ENCODE assay signal across 14 mouse cellular contexts in the genomic region with DNA sequence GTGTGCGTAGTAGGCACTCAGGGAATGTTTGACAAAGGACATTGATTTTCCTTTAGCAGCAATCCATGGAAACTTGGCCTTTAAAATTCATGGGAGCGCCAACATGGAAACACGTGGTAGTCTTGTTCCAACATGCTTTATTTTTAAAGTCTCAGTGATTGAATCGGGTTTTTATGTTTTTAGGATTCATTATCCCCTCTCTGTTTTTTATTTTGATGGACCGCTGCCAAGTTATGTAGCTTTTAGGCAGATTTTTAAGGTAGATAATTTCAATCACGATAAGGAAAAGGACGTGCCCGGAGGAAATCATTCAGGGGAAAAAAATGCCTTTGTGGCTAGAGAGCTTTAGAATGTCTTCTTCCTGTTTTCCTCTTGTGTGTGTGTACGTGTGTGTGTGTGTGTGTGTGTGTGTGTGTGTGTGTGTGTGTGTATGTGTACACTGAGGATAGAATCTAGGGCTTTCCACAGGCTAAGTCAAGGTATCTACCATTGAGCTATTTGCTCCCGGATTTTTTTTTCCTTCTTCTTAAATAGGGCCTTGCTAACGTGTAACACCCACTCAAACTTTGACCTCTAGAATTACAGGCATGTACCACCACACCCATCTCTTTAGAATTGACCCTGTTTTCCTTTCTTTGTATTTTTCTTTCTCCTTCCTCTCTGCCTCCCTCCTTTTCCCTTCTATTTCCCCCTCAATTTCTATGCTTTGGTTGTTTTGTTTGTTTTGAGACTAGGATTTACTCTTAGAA. TPM values are rescaled to one million over a fixed set of nuclear protein-coding genes. Genes with fewer than 3 reads are reported as not detected.
DNase-seq lines count a peak whose midpoint lies in the region; ATAC-seq and TF ChIP-seq lines count a peak whose summit lies in the region.
"Had no signal": no experiment of that assay in that cellular context is flagged by ENCODE, and none has a peak within 500 bp of the region (broad histone marks: within the 10 kb centered on the region; RNA-seq: fewer than 3 reads in every experiment).

No protein-coding gene starts in this region.

- H3K79me2 ChIP-seq in heart, adult 2 months (replicated peaks; ENCODE audit: control insufficient read depth, insufficient read depth, low read length), result peaks cover 6% of the 10 kb centered on the region; the same call in 1 of the 2 replicates

- H3K36me3 ChIP-seq in heart, adult 2 months (ENCODE audit: control insufficient read depth, insufficient read depth, low read length), result peaks cover 12% of the 10 kb centered on the region
- no peaks in the 10 kb centered on the region for H3K36me3 ChIP-seq in heart, embryonic 11.5 days (ENCODE audit: control insufficient read depth, insufficient read depth, low read length)
- H3K36me3 ChIP-seq in lung, postnatal 0 days (ENCODE audit: insufficient read depth, low read length), result no peaks in the 10 kb centered on the region
- no peaks in the 10 kb centered on the region for H3K36me3 ChIP-seq in kidney, postnatal 0 days (ENCODE audit: insufficient read depth, low read length)
- no peaks in the 10 kb centered on the region for H3K36me3 ChIP-seq in hindbrain, embryonic 16.5 days (ENCODE audit: control insufficient read depth, insufficient read depth, low read length)
- H3K36me3 ChIP-seq: midbrain, embryonic 15.5 days; neural tube, embryonic 15.5 days had no signal

- H3K4me3 ChIP-seq in heart, adult 2 months, result no peak overlapping the region
- H3K4me3 ChIP-seq in heart, embryonic 11.5 days (ENCODE audit: low read depth, low read length), result no peak overlapping the region
- no peak overlapping the region for H3K4me3 ChIP-seq in lung, postnatal 0 days (ENCODE audit: low read depth, low read length)
- H3K4me3 ChIP-seq in kidney, postnatal 0 days (replicated peaks; ENCODE audit: low read depth, low read length), result no peak overlapping the region
- no peak overlapping the region for H3K4me3 ChIP-seq in hindbrain, embryonic 16.5 days (ENCODE audit: low read length)
- H3K4me3 ChIP-seq: midbrain, embryonic 15.5 days; neural tube, embryonic 15.5 days had no signal

- no peak overlapping the region for H3K9ac ChIP-seq in heart, adult 2 months (ENCODE audit: low read depth, low read length)
- no peak overlapping the region for H3K9ac ChIP-seq in heart, embryonic 11.5 days (ENCODE audit: low read depth, low read length)
- no peak overlapping the region for H3K9ac ChIP-seq in lung, postnatal 0 days (replicated peaks; ENCODE audit: low read depth)
- H3K9ac ChIP-seq in kidney, postnatal 0 days (ENCODE audit: low read depth, low read length), result no peak overlapping the region
- no peak overlapping the region for H3K9ac ChIP-seq in hindbrain, embryonic 16.5 days (ENCODE audit: low read depth, low read length)
- H3K9ac ChIP-seq: midbrain, embryonic 15.5 days; neural tube, embryonic 15.5 days had no signal

- no peak for TF ChIP-seq POLR2A in heart, adult 2 months (IDR thresholded peaks at IDR 0.05; ENCODE audit: insufficient read depth, low read depth, low read length)

- H3K9me3 ChIP-seq in heart, embryonic 11.5 days (replicated peaks; ENCODE audit: control insufficient read depth, low read length), result no peaks in the 10 kb centered on the region
- H3K9me3 ChIP-seq in lung, postnatal 0 days (ENCODE audit: low read length), result no peaks in the 10 kb centered on the region
- H3K9me3 ChIP-seq in kidney, postnatal 0 days (replicated peaks; ENCODE audit: low read length), result no peaks in the 10 kb centered on the region
- no peaks in the 10 kb centered on the region for H3K9me3 ChIP-seq in hindbrain, embryonic 16.5 days (ENCODE audit: control insufficient read depth, low read length)
- H3K9me3 ChIP-seq: midbrain, embryonic 15.5 days; neural tube, embryonic 15.5 days had no signal

- no peak for ATAC-seq in heart, embryonic 11.5 days (replicated peaks; ENCODE audit: insufficient number of reproducible peaks, low FRiP score, low TSS enrichment)
- ATAC-seq in lung, postnatal 0 days, result no peak
- ATAC-seq in kidney, postnatal 0 days (replicated peaks; ENCODE audit: low FRiP score, low read depth), result no peak
- no peak for ATAC-seq in hindbrain, embryonic 16.5 days
- ATAC-seq: midbrain, embryonic 15.5 days; Patski had no signal

- no peaks in the 10 kb centered on the region for H3K27me3 ChIP-seq in heart, adult 2 months (ENCODE audit: control insufficient read depth, insufficient read depth, low read length)
- H3K27me3 ChIP-seq in heart, embryonic 11.5 days (ENCODE audit: control insufficient read depth, insufficient read depth, low read length), result no peaks in the 10 kb centered on the region
- H3K27me3 ChIP-seq in lung, postnatal 0 days (replicated peaks; ENCODE audit: insufficient read depth, low read length), result no peaks in the 10 kb centered on the region
- no peaks in the 10 kb centered on the region for H3K27me3 ChIP-seq in kidney, postnatal 0 days (ENCODE audit: insufficient read depth, low read length)
- H3K27me3 ChIP-seq in hindbrain, embryonic 16.5 days (replicated peaks; ENCODE audit: control insufficient read depth, insufficient read depth, low read length), result no peaks in the 10 kb centered on the region
- H3K27me3 ChIP-seq: midbrain, embryonic 15.5 days; neural tube, embryonic 15.5 days; Patski had no signal

- peaks cover 18% of the 10 kb centered on the region for H3K4me1 ChIP-seq in heart, adult 2 months (ENCODE audit: control insufficient read depth, insufficient read depth, low read length)
- H3K4me1 ChIP-seq in heart, embryonic 11.5 days (ENCODE audit: control insufficient read depth, insufficient read depth, low read length), result 0 out of 2 replicates have a peak, but pooled peaks cover 2% of the 10 kb centered on the region
- peaks cover 16% of the 10 kb centered on the region for H3K4me1 ChIP-seq in lung, postnatal 0 days (ENCODE audit: insufficient read depth, low read depth, low read length)
- 0 out of 2 replicates have a peak, but pooled peaks cover 3% of the 10 kb centered on the region for H3K4me1 ChIP-seq in kidney, postnatal 0 days (replicated peaks; ENCODE audit: insufficient read depth, low read length)
- no peaks in the 10 kb centered on the region for H3K4me1 ChIP-seq in hindbrain, embryonic 16.5 days (ENCODE audit: control insufficient read depth, insufficient read depth, low read depth, low read length)
- H3K4me1 ChIP-seq: midbrain, embryonic 15.5 days had no signal

- no peak for TF ChIP-seq EP300 in heart, adult 2 months (IDR thresholded peaks at IDR 0.05; ENCODE audit: insufficient read depth, low read depth, low read length)
- TF ChIP-seq EP300 in lung, postnatal 0 days (IDR thresholded peaks at IDR 0.05), result 0 out of 2 replicates have a peak, but pooled peaks have one; percentile 6

- DNase-seq in heart, adult 2 months, result no peak
- no peak for DNase-seq in lung, postnatal 0 days (ENCODE audit: low spot score)
- no peak for DNase-seq in lung, postnatal 14 days
- peak; percentile 20 for DNase-seq in kidney, postnatal 0 days (ENCODE audit: low spot score)
- no peak for DNase-seq in adrenal gland, adult 18-20 months (ENCODE audit: low spot score in 2 of 2)
- DNase-seq in layer of hippocampus, adult 11-12 months (ENCODE audit: low spot score), result no peak
- DNase-seq: adrenal gland, postnatal 25 days; lung, postnatal 10 days; right cerebral cortex, postnatal 14 days had no signal

- intact Hi-C loops in heart, adult 2 months (cut with DNase I), result no loop called here

- H3K27ac ChIP-seq in heart, adult 2 months, result peak overlapping the region; percentile 67
- H3K27ac ChIP-seq in heart, embryonic 11.5 days (ENCODE audit: low read depth, low read length), result no peak overlapping the region
- peak overlapping the region; percentile 60; the same call in 1 of the 2 replicates for H3K27ac ChIP-seq in lung, postnatal 0 days (ENCODE audit: low read length)
- H3K27ac ChIP-seq in kidney, postnatal 0 days, result no peak overlapping the region
- H3K27ac ChIP-seq in hindbrain, embryonic 16.5 days (ENCODE audit: low read depth, low read length), result no peak overlapping the region
- H3K27ac ChIP-seq: midbrain, embryonic 15.5 days; neural tube, embryonic 15.5 days had no signal

- no peak overlapping the region for H3K4me2 ChIP-seq in heart, embryonic 11.5 days
- no peak overlapping the region for H3K4me2 ChIP-seq in lung, postnatal 0 days (replicated peaks; ENCODE audit: low read depth, low read length)
- no peak overlapping the region for H3K4me2 ChIP-seq in kidney, postnatal 0 days (ENCODE audit: low read length)
- H3K4me2 ChIP-seq in hindbrain, embryonic 16.5 days (ENCODE audit: low read length), result no peak overlapping the region
- H3K4me2 ChIP-seq: midbrain, embryonic 15.5 days; neural tube, embryonic 15.5 days had no signal

- 33% methylated on average over 11 of the region's 11 CpGs for WGBS in heart, adult 2 months
- WGBS in heart, embryonic 11.5 days (ENCODE audit: insufficient replicate concordance), result 72% methylated on average over 11 of the region's 11 CpGs
- WGBS in lung, postnatal 0 days, result 49% methylated on average over 11 of the region's 11 CpGs
- 49% methylated on average over 11 of the region's 11 CpGs for WGBS in kidney, postnatal 0 days
- WGBS in hindbrain, embryonic 16.5 days, result 84% methylated on average over 11 of the region's 11 CpGs

- TF ChIP-seq CTCF in heart, adult 2 months (IDR thresholded peaks at IDR 0.05), result no peak
- no peak for TF ChIP-seq CTCF in lung, postnatal 0 days (IDR thresholded peaks at IDR 0.05)
- no peak for TF ChIP-seq CTCF in kidney, postnatal 0 days (IDR thresholded peaks at IDR 0.05; ENCODE audit: low read depth)

RNA-seq across cellular contexts. Expression of gene Cnst, which starts 13.4 kb away (rescaled TPM):
- 10 to 100 TPM; 46.7 to 48.8 TPM for total RNA-seq in heart, adult 2 months (2021)
- polyA plus RNA-seq in heart, adult 2 months (2012; rRNA removed), result 23.4 and 45.9 TPM in 2 replicates
- polyA plus RNA-seq in heart, embryonic 11.5 days (2014; fragmentation: Nextera tagmentation; extraction: Ambion mirVana), result 13.2 and 17.1 TPM in 2 replicates
- polyA plus RNA-seq in lung, postnatal 0 days (2015; fragmentation: Nextera tagmentation; extraction: Ambion mirVana), result 13.8 and 16.8 TPM in 2 replicates
- polyA plus RNA-seq in kidney, postnatal 0 days (2015; fragmentation: Nextera tagmentation; extraction: Ambion mirVana), result 9.7 and 11.2 TPM in 2 replicates
- 25.1 and 30.0 TPM in 2 replicates for polyA plus RNA-seq in hindbrain, embryonic 16.5 days (2015; fragmentation: Nextera tagmentation; extraction: Ambion mirVana)
- total RNA-seq in adrenal gland, adult 18-20 months (2021), result 10 to 100 TPM; 26.0 to 30.7 TPM

RNA-seq across cellular contexts. Expression of gene Tfb2m, which starts 13.6 kb away (rescaled TPM):
- 10 to 100 TPM; 51.3 to 58.3 TPM for total RNA-seq in heart, adult 2 months (2021)
- polyA plus RNA-seq in heart, adult 2 months (2012; rRNA removed), result 19.2 and 33.6 TPM in 2 replicates
- 20.7 and 30.6 TPM in 2 replicates for polyA plus RNA-seq in heart, embryonic 11.5 days (2014; fragmentation: Nextera tagmentation; extraction: Ambion mirVana)
- polyA plus RNA-seq in lung, postnatal 0 days (2015; fragmentation: Nextera tagmentation; extraction: Ambion mirVana), result 22.3 and 26.1 TPM in 2 replicates
- 38.9 and 40.7 TPM in 2 replicates for polyA plus RNA-seq in kidney, postnatal 0 days (2015; fragmentation: Nextera tagmentation; extraction: Ambion mirVana)
- 28.2 and 31.5 TPM in 2 replicates for polyA plus RNA-seq in hindbrain, embryonic 16.5 days (2015; fragmentation: Nextera tagmentation; extraction: Ambion mirVana)
- total RNA-seq in adrenal gland, adult 18-20 months (2021), result 10 to 100 TPM; 46.1 to 46.9 TPM

RNA-seq across cellular contexts. Expression of gene Smyd3, which starts 41.8 kb away (rescaled TPM):
- 1 to 10 TPM; 7.6 to 8.1 TPM for total RNA-seq in heart, adult 2 months (2021)
- 2.7 and 4.2 TPM in 2 replicates for polyA plus RNA-seq in heart, adult 2 months (2012; rRNA removed)
- polyA plus RNA-seq in heart, embryonic 11.5 days (2014; fragmentation: Nextera tagmentation; extraction: Ambion mirVana), result 12.2 and 12.6 TPM in 2 replicates
- polyA plus RNA-seq in lung, postnatal 0 days (2015; fragmentation: Nextera tagmentation; extraction: Ambion mirVana), result 5.8 and 6.5 TPM in 2 replicates
- 18.3 and 20.5 TPM in 2 replicates for polyA plus RNA-seq in kidney, postnatal 0 days (2015; fragmentation: Nextera tagmentation; extraction: Ambion mirVana)
- 28.3 and 28.5 TPM in 2 replicates for polyA plus RNA-seq in hindbrain, embryonic 16.5 days (2015; fragmentation: Nextera tagmentation; extraction: Ambion mirVana)
- total RNA-seq in adrenal gland, adult 18-20 months (2021), result 1 to 10 TPM; 7.8 to 8.7 TPM

Comparison
In these comparisons a context has a peak if more than half of its experiments do, and no peak if none do; other contexts are left out.
1. H3K27ac ChIP-seq: peak in heart, adult 2 months (single experiment) and lung, postnatal 0 days (single experiment); none in heart, embryonic 11.5 days (single experiment), kidney, postnatal 0 days (single experiment) and hindbrain, embryonic 16.5 days (single experiment).